Mouse (Mus musculus) CH12.LX (cell line): Measurements from ENCODE around the gene Lat. TPM values are rescaled to one million over a fixed set of nuclear protein-coding genes. Genes with fewer than 3 reads are reported as not detected.

Experiments used
- DNase-seq: peaks from one replicate; pipeline ENCODE4 v3.0.0-alpha.2; 2013; ENCODE audit errors: extremely low read depth
- H3K27ac ChIP-seq: 2 replicates; pipeline ENCODE4 v1.5.1; 2012; ENCODE audit warnings: low read depth, mild to moderate bottlenecking, control low read depth, moderate library complexity; ENCODE audit not compliant: insufficient read depth
- H3K27me3 ChIP-seq: replicated peaks from 2 replicates; pipeline ENCODE3; 2012; ENCODE audit warnings: inconsistent platforms
- H3K36me3 ChIP-seq, 2 experiments: replicated peaks in 1 of 2; 2 replicates each; pipeline versions ENCODE3 to v1.6.1; 2012; ENCODE audit warnings: inconsistent platforms in 1 of 2, low read length in 1 of 2, mild to moderate bottlenecking in 1 of 2, mixed read lengths in 1 of 2, moderate library complexity in 1 of 2; ENCODE audit not compliant: control insufficient read depth in 1 of 2, insufficient read depth in 1 of 2
- H3K4me1 ChIP-seq, 2 experiments: 2 replicates each; pipeline ENCODE4 v1.6.1; 2012; ENCODE audit warnings: inconsistent platforms in 1 of 2, moderate library complexity in 1 of 2; ENCODE audit not compliant: insufficient read depth in 2 of 2, control insufficient read depth in 1 of 2
- H3K4me2 ChIP-seq: 2 replicates; pipeline ENCODE4 v1.6.1; 2012; ENCODE audit warnings: low read depth, mild to moderate bottlenecking, control low read depth; ENCODE audit not compliant: poor library complexity, insufficient read depth, severe bottlenecking
- H3K4me3 ChIP-seq, 3 experiments: fragments of 150-350 bp in 1 of 3; sonication (generic) in 1 of 3; replicated peaks in 1 of 3; 2 replicates each; pipeline versions ENCODE3 to v1.5.1; 2011 to 2012; ENCODE audit warnings: low read depth in 2 of 3, low read length in 2 of 3, mild to moderate bottlenecking in 2 of 3, moderate library complexity in 2 of 3, control low read depth in 1 of 3, improper control_type of control experiment in 1 of 3, inconsistent platforms in 1 of 3, mixed read lengths in 1 of 3; ENCODE audit not compliant: poor library complexity in 1 of 3
- H3K79me2 ChIP-seq: replicated peaks from 2 replicates; pipeline ENCODE4 v1.6.1; 2012; ENCODE audit warnings: mild to moderate bottlenecking, moderate library complexity; ENCODE audit not compliant: control insufficient read depth, poor library complexity, insufficient read depth, severe bottlenecking; ENCODE audit errors: extremely low read depth
- H3K9ac ChIP-seq: 2 replicates; pipeline ENCODE4 v1.6.1; 2012; ENCODE audit warnings: low read depth, mild to moderate bottlenecking, control low read depth, moderate library complexity; ENCODE audit not compliant: insufficient read depth
- H3K9me3 ChIP-seq: replicated peaks from 2 replicates; pipeline ENCODE3; 2012; ENCODE audit warnings: low read length, inconsistent platforms, mixed read lengths
- BHLHE40 ChIP-seq: IDR thresholded peaks from 2 replicates; pipeline ENCODE4 v1.6.1; 2011; ENCODE audit warnings: mild to moderate bottlenecking, low read depth, low read length, improper control_type of control experiment
- CHD2 ChIP-seq: IDR thresholded peaks from 2 replicates; pipeline ENCODE4 v1.6.1; 2011; ENCODE audit warnings: low read length, improper control_type of control experiment
- E2F4 ChIP-seq: IDR thresholded peaks from 2 replicates; pipeline ENCODE4 v1.6.1; 2011; ENCODE audit warnings: low read depth, low read length, improper control_type of control experiment; ENCODE audit not compliant: insufficient replicate concordance
- HCFC1 ChIP-seq: IDR thresholded peaks from 2 replicates; pipeline ENCODE4 v1.6.1; 2012; ENCODE audit warnings: low read depth, mild to moderate bottlenecking, inconsistent platforms, low read length, improper control_type of control experiment
- JUN ChIP-seq: IDR thresholded peaks from 2 replicates; pipeline ENCODE4 v1.6.1; 2011; ENCODE audit warnings: low read depth, mild to moderate bottlenecking, low read length, improper control_type of control experiment, moderate library complexity; ENCODE audit not compliant: insufficient read depth
- KAT2A ChIP-seq: IDR thresholded peaks from 2 replicates; pipeline ENCODE4 v1.6.1; 2012; ENCODE audit warnings: low read length, improper control_type of control experiment, inconsistent platforms; ENCODE audit not compliant: insufficient replicate concordance
- MAFK ChIP-seq: IDR thresholded peaks from 2 replicates; pipeline ENCODE4 v1.6.1; 2011; ENCODE audit warnings: low read length, improper control_type of control experiment; ENCODE audit not compliant: insufficient replicate concordance
- MAZ ChIP-seq: IDR thresholded peaks from 2 replicates; pipeline ENCODE4 v1.6.1; 2012; ENCODE audit warnings: low read depth, mild to moderate bottlenecking, inconsistent platforms, low read length, improper control_type of control experiment, moderate library complexity
- MXI1 ChIP-seq: IDR thresholded peaks from 2 replicates; pipeline ENCODE4 v1.6.1; 2011; ENCODE audit warnings: mild to moderate bottlenecking, low read depth, low read length, improper control_type of control experiment
- NRF1 ChIP-seq: IDR thresholded peaks from 2 replicates; pipeline ENCODE4 v1.6.1; 2014; ENCODE audit warnings: low read depth, mild to moderate bottlenecking, inconsistent platforms, low read length, improper control_type of control experiment, moderate library complexity
- PAX5 ChIP-seq: IDR thresholded peaks from 2 replicates; pipeline ENCODE4 v1.6.1; 2012; ENCODE audit warnings: low read length, inconsistent platforms, mixed read lengths
- POLR2AphosphoS2 ChIP-seq: IDR thresholded peaks from 2 replicates; pipeline ENCODE4 v1.6.1; 2011; ENCODE audit warnings: low read depth, low read length, improper control_type of control experiment
- RCOR1 ChIP-seq: conservative IDR thresholded peaks from 2 replicates; pipeline ENCODE4 v1.6.1; 2012; ENCODE audit warnings: low read depth, mild to moderate bottlenecking, inconsistent platforms, low read length, improper control_type of control experiment
- SMC3 ChIP-seq: IDR thresholded peaks from 2 replicates; pipeline ENCODE4 v1.6.1; 2011; ENCODE audit warnings: low read depth, low read length, improper control_type of control experiment
- TCF12 ChIP-seq: IDR thresholded peaks from 2 replicates; pipeline ENCODE4 v1.6.1; 2014; ENCODE audit warnings: low read depth, mild to moderate bottlenecking, inconsistent platforms, low read length, improper control_type of control experiment
- UBTF ChIP-seq: IDR thresholded peaks from 2 replicates; pipeline ENCODE4 v1.6.1; 2012; ENCODE audit warnings: low read depth, mild to moderate bottlenecking, inconsistent platforms, low read length, improper control_type of control experiment, moderate library complexity
- USF1 ChIP-seq: IDR thresholded peaks from 2 replicates; pipeline ENCODE4 v1.6.1; 2014; ENCODE audit warnings: low read depth, mild to moderate bottlenecking, inconsistent platforms, low read length, improper control_type of control experiment
- USF2 ChIP-seq: conservative IDR thresholded peaks from 2 replicates; pipeline ENCODE4 v1.6.1; 2011; ENCODE audit warnings: low read depth, low read length, improper control_type of control experiment
- ZC3H11A ChIP-seq: IDR thresholded peaks from 2 replicates; pipeline ENCODE4 v1.6.1; 2012; ENCODE audit warnings: low read depth, mild to moderate bottlenecking, inconsistent platforms, low read length, improper control_type of control experiment
- ZKSCAN1 ChIP-seq: IDR thresholded peaks from 2 replicates; pipeline ENCODE4 v1.6.1; 2012; ENCODE audit warnings: low read depth, inconsistent platforms, low read length, improper control_type of control experiment, borderline replicate concordance
- ZNF384 ChIP-seq: IDR thresholded peaks from 2 replicates; pipeline ENCODE4 v1.6.1; 2012; ENCODE audit warnings: low read depth, low read length, improper control_type of control experiment, inconsistent platforms
- dilution Hi-C: fragments of 300-500 bp; cut with MboI; formaldehyde crosslinking; loops from 2 replicates; pipeline ENCODE4 v1.14.3; 2020; ENCODE audit warnings: low sequenced_read_pairs; ENCODE audit not compliant: extremely low pct_unique_long_range_greater_than_20kb, extremely low pct_ligation_motif_present
- in situ Hi-C: fragments of 300-500 bp; cut with MboI; formaldehyde crosslinking; loops from 3 replicates; pipeline ENCODE4 v1.14.3; 2019; ENCODE audit warnings: low sequenced_read_pairs, low pct_ligation_motif_present, low pct_unique_long_range_greater_than_20kb, mixed read lengths
- polyA plus RNA-seq: library from polyadenylated mRNA; unstranded; fragments of >175 nt; gene quantifications from 2 replicates; pipeline ENCODE4 v1.2.1, GENCODE M21; 2012; ENCODE audit warnings: low read depth; ENCODE audit not compliant: insufficient read length
- total RNA-seq, 2 experiments: library from RNA; depleted of rRNA; stranded (reverse); fragments of 300-350 nt in 1 of 2; fragments of >200 nt in 1 of 2; gene quantifications; 2 replicates each; pipeline ENCODE4 v1.2.3; 2012 to 2014

Lat gene
- total and polyA plus RNA-seq, 3 experiments = 0.42 to 1.1 (median 0.55) TPM

DNA sequence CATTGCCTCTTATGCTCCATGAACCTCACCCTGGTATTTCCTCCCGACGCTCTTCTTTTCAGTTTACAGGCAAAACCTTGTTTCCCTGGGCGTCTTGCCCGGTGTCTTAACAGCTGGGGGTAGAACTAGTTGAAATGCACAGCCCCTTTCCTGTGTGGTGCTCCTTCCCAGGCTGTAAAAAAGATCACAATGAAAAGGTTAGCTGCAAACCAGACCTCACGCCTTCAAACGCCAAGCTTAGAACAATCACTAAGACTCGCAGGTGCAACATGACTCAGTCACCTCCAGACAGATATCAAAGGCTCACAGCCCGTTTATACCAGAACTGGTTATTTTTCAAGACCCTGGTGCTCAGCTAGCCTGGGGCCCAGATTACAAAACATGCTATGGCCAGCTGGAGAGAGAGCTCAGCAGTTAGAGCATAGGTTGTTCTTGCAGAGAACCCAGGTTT lies 29.8 kb downstream of the Lat start:
- no peak overlapping the region for H3K27ac ChIP-seq
- TF ChIP-seq UBTF (no peak), BHLHE40 (no peak), USF2 (no peak), HCFC1 (no peak), POLR2AphosphoS2 (no peak), ZKSCAN1 (no peak), SMC3 (no peak), MXI1 (no peak), ZC3H11A (no peak), TCF12 (no peak), MAFK (no peak), MAZ (no peak), NRF1 (no peak), USF1 (no peak)
- H3K4me1 ChIP-seq = peaks cover 11 to 22% of the 10 kb centered on the region in 2 experiments
- H3K27me3 ChIP-seq = peaks cover 2% of the 10 kb centered on the region
- no peak for DNase-seq
- no peaks in the 10 kb centered on the region; the same call in 1 of the 2 replicates for H3K79me2 ChIP-seq
- H3K4me2 ChIP-seq = no peak overlapping the region
- no peak overlapping the region for H3K4me3 ChIP-seq
- no peaks in the 10 kb centered on the region for H3K9me3 ChIP-seq
- H3K36me3 ChIP-seq = no peaks in the 10 kb centered on the region
- dilution Hi-C loops (no loop called here), in situ Hi-C loops (loop anchor here (5.0 kb wide), 1 partner anchor 33 kb away; no protein-coding TSS in a partner anchor)
- no peak overlapping the region for H3K9ac ChIP-seq

DNA sequence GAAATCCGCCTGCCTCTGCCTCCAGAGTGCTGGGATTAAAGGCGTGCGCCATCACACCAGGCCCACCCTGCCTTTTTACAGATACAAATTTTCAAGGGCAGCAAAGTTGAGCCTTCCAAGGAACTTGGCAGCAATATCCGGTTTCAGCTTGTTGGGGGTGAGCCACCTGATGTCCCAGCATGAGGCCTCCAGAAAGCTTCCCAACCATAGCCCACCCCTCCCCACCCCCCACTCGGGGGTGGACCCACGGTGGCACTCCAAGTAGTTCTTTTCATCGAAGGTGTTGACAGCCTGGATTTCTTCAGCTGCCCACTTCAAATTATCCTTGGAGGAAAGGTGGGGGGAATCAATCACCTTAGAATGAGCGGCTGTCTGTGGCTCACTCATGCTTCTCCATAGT lies 30.5 kb downstream of the Lat start:
- dilution Hi-C loops = no loop called here
- no peak overlapping the region for H3K4me3 ChIP-seq
- peaks cover 11 to 22% of the 10 kb centered on the region in 2 experiments for H3K4me1 ChIP-seq
- no peaks in the 10 kb centered on the region for H3K36me3 ChIP-seq
- TF ChIP-seq RCOR1 (no peak), PAX5 (no peak), KAT2A (no peak), CHD2 (no peak), E2F4 (no peak), JUN (no peak), ZNF384 (no peak)
- no peaks in the 10 kb centered on the region for H3K9me3 ChIP-seq
- in situ Hi-C loops = loop anchor here (5.0 kb wide), 1 partner anchor 33 kb away; no protein-coding TSS in a partner anchor
- H3K27me3 ChIP-seq = no peaks in the 10 kb centered on the region
- no peak overlapping the region for H3K9ac ChIP-seq
- DNase-seq = no peak
- no peaks in the 10 kb centered on the region; the same call in 1 of the 2 replicates for H3K79me2 ChIP-seq
- no peak overlapping the region for H3K4me2 ChIP-seq
- H3K27ac ChIP-seq = no peak overlapping the region
